Mouse (Mus musculus): ENCODE data around the gene Gm36079. TPM values are rescaled to one million over a fixed set of nuclear protein-coding genes. Genes with fewer than 3 reads are reported as not detected.
"Not testable (repeated sequence)": the region's sequence is repeated elsewhere in the genome, so short reads cannot be mapped to it uniquely, and the experiment has no call there.

The Gm36079 gene
- total RNA-seq (2012; rRNA removed) (not detected in 2 replicates), polyA plus RNA-seq (2012; ENCODE audit: insufficient read depth in 1 of 2, insufficient read length in 2 of 2, low read depth in 1 of 2, low replicate concordance in 2 of 2, missing spikeins in 1 of 2) (not detected)

GRCm38 (mm10) chr13:120026911-120027310 is at the start of gene Gm36079:
Gene Gm36079, minus strand, starts transcription at chr13:120027011.
- not testable (repeated sequence) for H3K4me1 ChIP-seq (ENCODE audit: control insufficient read depth in 1 of 2, insufficient read depth in 2 of 2, low read length in 2 of 2); H3K4me3 ChIP-seq (ENCODE audit: control insufficient read depth in 1 of 2, insufficient read depth in 1 of 2, low read depth in 2 of 2, low read length in 2 of 2); H3K79me2 ChIP-seq (ENCODE audit: control insufficient read depth, insufficient read depth, low read length, poor library complexity); H3K27ac ChIP-seq (ENCODE audit: control insufficient read depth, low read depth, low read length); H3K27me3 ChIP-seq (ENCODE audit: control insufficient read depth in 1 of 2, insufficient read depth in 2 of 2, low read length in 2 of 2); DNase-seq (ENCODE audit: low read depth, low spot score); H3K9ac ChIP-seq (ENCODE audit: control insufficient read depth, low read depth, low read length, poor library complexity, severe bottlenecking); H3K36me3 ChIP-seq (ENCODE audit: control insufficient read depth in 1 of 2, insufficient read depth in 2 of 2, low read length in 2 of 2); H3K9me3 ChIP-seq (replicated peaks; ENCODE audit: insufficient read depth, low read length)

GRCm38 (mm10) chr13:120070878-120071277 is 44.1 kb upstream of the Gm36079 start:
- H3K27me3 ChIP-seq (ENCODE audit: control insufficient read depth in 1 of 2, insufficient read depth in 2 of 2, low read length in 2 of 2); H3K9me3 ChIP-seq (replicated peaks; ENCODE audit: insufficient read depth, low read length); H3K79me2 ChIP-seq (ENCODE audit: control insufficient read depth, insufficient read depth, low read length, poor library complexity); H3K4me1 ChIP-seq (ENCODE audit: control insufficient read depth in 1 of 2, insufficient read depth in 2 of 2, low read length in 2 of 2); H3K36me3 ChIP-seq (ENCODE audit: control insufficient read depth in 1 of 2, insufficient read depth in 2 of 2, low read length in 2 of 2); H3K27ac ChIP-seq (ENCODE audit: control insufficient read depth, low read depth, low read length); H3K9ac ChIP-seq (ENCODE audit: control insufficient read depth, low read depth, low read length, poor library complexity, severe bottlenecking); DNase-seq (ENCODE audit: low read depth, low spot score); H3K4me3 ChIP-seq (ENCODE audit: control insufficient read depth in 1 of 2, insufficient read depth in 1 of 2, low read depth in 2 of 2, low read length in 2 of 2): not testable (repeated sequence)

- H3K27ac ChIP-seq (ENCODE audit: control insufficient read depth, low read depth, low read length); DNase-seq (ENCODE audit: low read depth, low spot score); H3K9me3 ChIP-seq (replicated peaks; ENCODE audit: insufficient read depth, low read length); H3K79me2 ChIP-seq (ENCODE audit: control insufficient read depth, insufficient read depth, low read length, poor library complexity); H3K27me3 ChIP-seq (ENCODE audit: control insufficient read depth in 1 of 2, insufficient read depth in 2 of 2, low read length in 2 of 2); H3K4me3 ChIP-seq (ENCODE audit: control insufficient read depth in 1 of 2, insufficient read depth in 1 of 2, low read depth in 2 of 2, low read length in 2 of 2); H3K9ac ChIP-seq (ENCODE audit: control insufficient read depth, low read depth, low read length, poor library complexity, severe bottlenecking); H3K4me1 ChIP-seq (ENCODE audit: control insufficient read depth in 1 of 2, insufficient read depth in 2 of 2, low read length in 2 of 2); H3K36me3 ChIP-seq (ENCODE audit: control insufficient read depth in 1 of 2, insufficient read depth in 2 of 2, low read length in 2 of 2): not testable (repeated sequence)
Measured at GRCm38 (mm10) chr13:120070012-120070598, 43.3 kb upstream of the Gm36079 start.

GRCm38 (mm10) chr13:120063439-120064089 is 36.8 kb upstream of the Gm36079 start:
- H3K36me3 ChIP-seq (ENCODE audit: control insufficient read depth in 1 of 2, insufficient read depth in 2 of 2, low read length in 2 of 2): not testable (repeated sequence)

GRCm38 (mm10) chr13:120062903-120063302 is 36.1 kb upstream of the Gm36079 start:
- not testable (repeated sequence) for H3K9me3 ChIP-seq (replicated peaks; ENCODE audit: insufficient read depth, low read length); H3K79me2 ChIP-seq (ENCODE audit: control insufficient read depth, insufficient read depth, low read length, poor library complexity); H3K27me3 ChIP-seq (ENCODE audit: control insufficient read depth in 1 of 2, insufficient read depth in 2 of 2, low read length in 2 of 2); H3K4me3 ChIP-seq (ENCODE audit: control insufficient read depth in 1 of 2, insufficient read depth in 1 of 2, low read depth in 2 of 2, low read length in 2 of 2); H3K36me3 ChIP-seq (ENCODE audit: control insufficient read depth in 1 of 2, insufficient read depth in 2 of 2, low read length in 2 of 2); H3K9ac ChIP-seq (ENCODE audit: control insufficient read depth, low read depth, low read length, poor library complexity, severe bottlenecking); H3K27ac ChIP-seq (ENCODE audit: control insufficient read depth, low read depth, low read length); DNase-seq (ENCODE audit: low read depth, low spot score); H3K4me1 ChIP-seq (ENCODE audit: control insufficient read depth in 1 of 2, insufficient read depth in 2 of 2, low read length in 2 of 2)

More at GRCm38 (mm10) chr13:120063439-120064089, 36.8 kb upstream of the Gm36079 start:
- H3K9me3 ChIP-seq (replicated peaks; ENCODE audit: insufficient read depth, low read length); H3K79me2 ChIP-seq (ENCODE audit: control insufficient read depth, insufficient read depth, low read length, poor library complexity); H3K27me3 ChIP-seq (ENCODE audit: control insufficient read depth in 1 of 2, insufficient read depth in 2 of 2, low read length in 2 of 2); H3K4me3 ChIP-seq (ENCODE audit: control insufficient read depth in 1 of 2, insufficient read depth in 1 of 2, low read depth in 2 of 2, low read length in 2 of 2); H3K9ac ChIP-seq (ENCODE audit: control insufficient read depth, low read depth, low read length, poor library complexity, severe bottlenecking); H3K4me1 ChIP-seq (ENCODE audit: control insufficient read depth in 1 of 2, insufficient read depth in 2 of 2, low read length in 2 of 2); DNase-seq (ENCODE audit: low read depth, low spot score); H3K27ac ChIP-seq (ENCODE audit: control insufficient read depth, low read depth, low read length): not testable (repeated sequence)

- not testable (repeated sequence) for DNase-seq (ENCODE audit: low read depth, low spot score); H3K79me2 ChIP-seq (ENCODE audit: control insufficient read depth, insufficient read depth, low read length, poor library complexity); H3K36me3 ChIP-seq (ENCODE audit: control insufficient read depth in 1 of 2, insufficient read depth in 2 of 2, low read length in 2 of 2); H3K4me1 ChIP-seq (ENCODE audit: control insufficient read depth in 1 of 2, insufficient read depth in 2 of 2, low read length in 2 of 2); H3K4me3 ChIP-seq (ENCODE audit: control insufficient read depth in 1 of 2, insufficient read depth in 1 of 2, low read depth in 2 of 2, low read length in 2 of 2); H3K27me3 ChIP-seq (ENCODE audit: control insufficient read depth in 1 of 2, insufficient read depth in 2 of 2, low read length in 2 of 2); H3K27ac ChIP-seq (ENCODE audit: control insufficient read depth, low read depth, low read length); H3K9me3 ChIP-seq (replicated peaks; ENCODE audit: insufficient read depth, low read length); H3K9ac ChIP-seq (ENCODE audit: control insufficient read depth, low read depth, low read length, poor library complexity, severe bottlenecking)
Measured at GRCm38 (mm10) chr13:120052085-120052484, 25.3 kb upstream of the Gm36079 start, which contains the start of gene Gm21188. Gene Gm21188, minus strand, starts transcription at chr13:120052194.

- not testable (repeated sequence) for H3K79me2 ChIP-seq (ENCODE audit: control insufficient read depth, insufficient read depth, low read length, poor library complexity); H3K4me3 ChIP-seq (ENCODE audit: control insufficient read depth in 1 of 2, insufficient read depth in 1 of 2, low read depth in 2 of 2, low read length in 2 of 2); H3K27me3 ChIP-seq (ENCODE audit: control insufficient read depth in 1 of 2, insufficient read depth in 2 of 2, low read length in 2 of 2); DNase-seq (ENCODE audit: low read depth, low spot score); H3K36me3 ChIP-seq (ENCODE audit: control insufficient read depth in 1 of 2, insufficient read depth in 2 of 2, low read length in 2 of 2); H3K27ac ChIP-seq (ENCODE audit: control insufficient read depth, low read depth, low read length); H3K9me3 ChIP-seq (replicated peaks; ENCODE audit: insufficient read depth, low read length); H3K4me1 ChIP-seq (ENCODE audit: control insufficient read depth in 1 of 2, insufficient read depth in 2 of 2, low read length in 2 of 2); H3K9ac ChIP-seq (ENCODE audit: control insufficient read depth, low read depth, low read length, poor library complexity, severe bottlenecking)
Measured at GRCm38 (mm10) chr13:120048608-120049007, 21.8 kb upstream of the Gm36079 start.

Data from MEL (cell line).